Mouse (Mus musculus) midbrain, embryonic 10.5 days (tissue): ENCODE measurements at regions not wholly inside any gene's neighbourhood (a gene's known extent, or its start where the extent isn't known, plus 50 kb on each side); places are given as distances from the start of the nearest gene placed in this dataset.

Experiments used
- DNase-seq: peaks from one replicate; pipeline ENCODE4 v3.0.0-alpha.2; 2017; ENCODE audit warnings: low spot score
- H3K27ac ChIP-seq: fragments of 300-500 bp; sonication (generic); replicated peaks from 2 replicates; pipeline ENCODE4 v1.5.1; 2016; ENCODE audit warnings: mild to moderate bottlenecking
- H3K27me3 ChIP-seq: fragments of 300-500 bp; sonication (generic); 2 replicates; pipeline ENCODE4 v1.6.1; 2016; ENCODE audit warnings: low read depth, mild to moderate bottlenecking; ENCODE audit not compliant: poor library complexity, severe bottlenecking
- H3K36me3 ChIP-seq: fragments of 300-500 bp; sonication (generic); 2 replicates; pipeline ENCODE4 v1.6.1; 2016; ENCODE audit warnings: mild to moderate bottlenecking, moderate library complexity
- H3K4me1 ChIP-seq: fragments of 300-500 bp; sonication (generic); 2 replicates; pipeline ENCODE4 v1.6.1; 2016
- H3K4me3 ChIP-seq: fragments of 300-500 bp; sonication (generic); 2 replicates; pipeline ENCODE4 v1.5.1; 2016; ENCODE audit warnings: mild to moderate bottlenecking, moderate library complexity
- H3K9me3 ChIP-seq: fragments of 300-500 bp; sonication (generic); replicated peaks from 2 replicates; pipeline ENCODE4 v1.6.1; 2016; ENCODE audit warnings: mild to moderate bottlenecking
- WGBS: fragments of 180-500 bp; shearing (Covaris S2); methylation state at CpG from one replicate; pipeline ENCODE4 v1.1.7; 2016; 5-methylcytosine and 5-hydroxymethylcytosine counted together

DNA sequence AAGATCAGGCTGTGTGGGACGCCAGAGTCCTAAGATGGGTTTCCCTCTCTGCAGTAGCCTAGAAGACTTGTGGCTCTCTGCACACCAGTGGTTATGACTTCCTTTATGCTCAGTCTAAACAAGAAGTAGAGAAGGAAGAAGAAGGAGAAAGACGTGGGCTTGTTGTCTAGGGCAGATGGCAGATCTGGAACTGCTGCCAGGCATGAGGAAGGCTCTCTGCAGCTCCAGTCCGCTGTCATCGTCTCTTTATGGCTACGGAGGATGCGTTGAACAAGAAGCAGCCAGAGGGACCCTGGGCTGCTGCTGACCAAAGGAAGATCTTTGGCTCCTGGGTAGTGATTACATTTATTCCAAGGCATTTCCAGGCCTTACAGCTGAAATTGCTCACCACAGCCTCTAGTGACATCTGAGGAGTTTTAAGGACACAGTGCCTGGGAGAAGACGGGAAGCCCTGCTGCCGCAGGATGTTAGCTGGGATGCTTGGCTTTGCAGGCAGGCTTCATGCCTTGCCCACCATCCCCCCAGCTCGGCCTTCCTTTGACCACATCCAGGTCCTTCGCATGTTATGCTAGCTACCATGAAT is 229.6 kb upstream of the Dio3 start:
- H3K36me3 ChIP-seq = no peaks in the 10 kb centered on the region
- H3K4me3 ChIP-seq = no peak overlapping the region
- no peak for DNase-seq
- H3K27me3 ChIP-seq = peaks cover 8% of the 10 kb centered on the region; the same call in 1 of the 2 replicates
- H3K27ac ChIP-seq = no peak overlapping the region
- 85% methylated on average over 10 of the region's 10 CpGs for WGBS
- peaks cover 10% of the 10 kb centered on the region for H3K4me1 ChIP-seq
- H3K9me3 ChIP-seq = no peaks in the 10 kb centered on the region

DNA sequence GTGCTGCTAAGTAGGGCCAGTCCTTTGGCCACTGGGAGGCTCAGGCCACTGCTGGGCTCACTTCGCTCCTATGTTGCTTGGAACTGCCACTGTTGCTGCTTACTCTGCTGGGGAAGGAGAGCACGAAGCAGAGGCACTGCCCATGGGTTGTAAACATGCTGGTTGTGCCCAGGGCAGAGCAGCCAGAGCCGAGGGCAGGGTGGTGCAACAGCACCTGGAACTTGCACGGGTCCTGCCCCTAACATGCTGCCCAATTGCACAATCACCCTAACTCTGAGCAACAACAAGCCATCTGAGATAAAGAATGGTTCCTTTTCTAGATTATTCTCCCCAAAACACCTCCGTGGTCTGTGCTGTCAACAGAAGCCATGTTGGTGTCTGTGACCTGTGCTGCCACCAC is 219.5 kb upstream of the Dio3 start:
- Histone ChIP-seq H3K9me3 (no peaks in the 10 kb centered on the region), H3K4me1 (no peaks in the 10 kb centered on the region), H3K27me3 (no peaks in the 10 kb centered on the region), H3K27ac (no peak overlapping the region), H3K4me3 (no peak overlapping the region), H3K36me3 (no peaks in the 10 kb centered on the region)
- 72% methylated on average over 5 of the region's 5 CpGs for WGBS
- DNase-seq = no peak

DNA sequence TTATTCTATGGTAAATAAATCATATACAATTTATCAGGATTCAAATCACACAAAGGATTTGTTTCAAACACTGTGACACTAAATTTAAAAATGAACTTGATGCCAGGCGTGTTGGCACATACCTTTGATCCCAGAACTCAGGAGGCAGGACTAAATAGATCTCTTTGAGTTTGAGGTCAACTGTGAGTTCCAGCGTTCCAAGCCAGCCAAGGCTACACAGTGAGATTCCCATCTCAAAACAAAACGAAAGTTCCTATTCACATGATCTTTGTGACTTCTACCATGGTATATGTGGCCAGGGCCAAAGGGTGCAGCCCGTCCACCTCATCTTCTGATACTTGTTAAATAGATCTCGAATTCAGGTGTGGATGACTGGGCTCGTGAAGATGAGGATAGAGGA is 216.9 kb upstream of the Dio3 start:
- H3K4me1 ChIP-seq = no peaks in the 10 kb centered on the region
- no peak overlapping the region for H3K27ac ChIP-seq
- 89% methylated on average over 6 of the region's 6 CpGs for WGBS
- no peaks in the 10 kb centered on the region for H3K9me3 ChIP-seq
- H3K4me3 ChIP-seq = no peak overlapping the region
- H3K27me3 ChIP-seq = no peaks in the 10 kb centered on the region
- DNase-seq = no peak
- no peaks in the 10 kb centered on the region for H3K36me3 ChIP-seq

DNA sequence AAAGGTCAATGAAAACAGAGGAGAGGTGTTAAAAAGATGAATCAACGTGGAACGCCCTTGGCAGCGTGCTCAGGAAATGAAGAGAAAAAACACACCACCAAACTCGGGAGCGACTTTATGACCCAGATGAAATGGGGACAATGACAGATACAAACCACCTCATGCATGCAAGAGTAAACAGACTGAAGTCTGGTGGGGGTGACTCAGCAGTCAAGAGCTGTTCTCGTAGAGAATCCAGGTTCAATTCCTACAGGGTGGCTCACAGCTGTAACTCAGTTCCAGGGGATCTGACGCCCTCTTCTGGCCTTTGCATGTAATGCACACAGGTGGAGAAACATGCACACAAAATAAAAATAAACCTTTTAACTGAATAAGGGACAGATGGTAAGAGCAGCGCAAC is 215.9 kb upstream of the Dio3 start:
- WGBS = 87% methylated on average over 8 of the region's 8 CpGs
- Histone ChIP-seq H3K27ac (no peak overlapping the region), H3K4me1 (no peaks in the 10 kb centered on the region), H3K4me3 (no peak overlapping the region), H3K27me3 (no peaks in the 10 kb centered on the region), H3K9me3 (peaks cover 2% of the 10 kb centered on the region; the same call in 1 of the 2 replicates), H3K36me3 (no peaks in the 10 kb centered on the region)
- no peak for DNase-seq

DNA sequence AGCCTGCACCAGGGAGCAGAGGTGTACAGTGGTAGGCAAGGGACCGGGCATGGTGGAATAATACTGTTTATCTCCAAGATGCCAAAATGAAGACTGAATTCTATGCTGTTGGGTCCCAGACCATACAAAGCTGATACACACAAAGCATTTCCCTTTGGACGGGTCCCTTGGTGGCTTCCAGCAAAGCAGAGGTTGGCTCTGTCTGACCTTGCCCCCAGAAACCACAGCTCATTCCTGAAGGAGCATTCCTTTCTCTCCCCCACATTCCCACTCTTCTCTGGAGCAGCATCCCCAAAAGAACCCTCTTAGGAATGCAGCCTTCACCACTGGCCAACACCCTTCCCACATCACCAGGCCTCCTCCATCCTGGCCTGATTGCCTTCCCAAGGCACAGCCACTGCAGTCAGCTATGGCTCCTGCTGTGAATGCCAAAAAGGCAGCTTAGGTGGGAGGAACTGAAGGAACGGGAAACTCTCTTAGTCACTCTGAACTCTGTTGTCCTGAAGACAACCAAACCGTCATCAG is 212.4 kb upstream of the Dio3 start:
- no peaks in the 10 kb centered on the region for H3K4me1 ChIP-seq
- WGBS = 66% methylated on average over 4 of the region's 4 CpGs
- peaks cover 23% of the 10 kb centered on the region for H3K9me3 ChIP-seq
- H3K4me3 ChIP-seq = no peak overlapping the region
- no peak for DNase-seq
- H3K27me3 ChIP-seq = no peaks in the 10 kb centered on the region
- no peak overlapping the region for H3K27ac ChIP-seq
- no peaks in the 10 kb centered on the region for H3K36me3 ChIP-seq

DNA sequence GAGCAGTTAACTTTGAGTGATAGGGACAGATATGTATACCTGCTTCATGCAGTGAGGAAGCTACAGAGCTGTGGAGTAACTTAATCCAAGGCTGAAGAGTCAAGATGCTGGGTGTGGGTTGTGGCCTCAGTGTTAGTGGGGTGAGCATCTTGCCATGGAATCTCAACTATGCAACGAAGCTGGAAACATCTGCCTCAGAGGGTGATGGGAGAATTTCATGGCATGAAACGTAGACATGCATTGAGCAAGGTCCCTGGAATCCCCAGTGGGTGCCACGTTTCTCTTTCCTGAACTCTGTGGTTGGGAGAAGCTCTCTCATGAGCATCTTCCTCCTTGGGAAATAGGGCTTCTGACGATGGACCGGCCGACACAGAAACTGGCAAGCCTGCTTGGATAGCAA is 208.4 kb upstream of the Dio3 start:
- Histone ChIP-seq H3K4me1 (no peaks in the 10 kb centered on the region), H3K27ac (no peak overlapping the region), H3K27me3 (no peaks in the 10 kb centered on the region), H3K36me3 (no peaks in the 10 kb centered on the region), H3K9me3 (peaks cover 23% of the 10 kb centered on the region), H3K4me3 (no peak overlapping the region)
- 87% methylated on average over 6 of the region's 6 CpGs for WGBS
- no peak for DNase-seq

DNA sequence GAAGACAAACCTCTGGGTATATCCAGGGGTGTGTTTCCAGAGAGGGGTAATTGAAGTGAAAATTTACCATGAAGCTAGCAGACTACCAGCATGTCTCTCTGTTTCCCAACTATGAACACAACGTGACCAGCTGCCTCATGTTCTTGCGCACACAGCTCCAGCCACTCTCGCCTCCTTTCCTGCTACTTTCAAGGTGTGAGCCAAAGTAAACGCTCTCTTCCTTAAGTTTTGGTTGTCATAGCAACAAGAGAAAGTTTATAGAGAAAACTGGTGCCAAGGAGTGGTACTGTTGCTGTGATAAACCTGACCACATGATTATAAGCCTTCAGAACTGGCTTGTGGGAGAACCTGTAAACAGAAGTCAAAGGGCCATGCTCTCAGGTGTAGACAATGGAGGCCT is 207.0 kb upstream of the Dio3 start:
- H3K9me3 ChIP-seq = peaks cover 23% of the 10 kb centered on the region
- H3K4me3 ChIP-seq = no peak overlapping the region
- 82% methylated on average over 4 of the region's 4 CpGs for WGBS
- H3K36me3 ChIP-seq = no peaks in the 10 kb centered on the region
- DNase-seq = no peak
- no peaks in the 10 kb centered on the region for H3K27me3 ChIP-seq
- no peak overlapping the region for H3K27ac ChIP-seq
- H3K4me1 ChIP-seq = no peaks in the 10 kb centered on the region

DNA sequence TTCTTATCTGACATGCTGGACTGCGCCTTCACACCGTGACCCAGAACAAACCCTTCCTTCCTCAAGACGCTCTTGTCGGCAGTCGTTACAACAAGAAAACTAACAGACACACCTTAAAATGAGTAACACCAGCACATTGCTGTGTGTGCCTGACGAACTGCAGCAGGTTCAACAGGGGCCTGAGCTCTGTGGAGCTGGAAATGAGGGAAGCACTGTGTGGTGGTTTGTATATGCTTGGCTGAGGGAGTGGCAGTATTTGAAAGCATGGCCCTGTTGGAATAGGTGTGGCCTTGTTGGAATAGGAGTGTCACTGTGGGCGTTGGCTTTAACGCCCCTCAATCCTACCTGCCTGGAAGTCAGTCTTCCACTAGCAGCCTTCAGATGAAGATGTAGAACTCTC is 203.9 kb upstream of the Dio3 start:
- peaks cover 3% of the 10 kb centered on the region; the same call in 1 of the 2 replicates for H3K9me3 ChIP-seq
- H3K4me3 ChIP-seq = no peak overlapping the region
- no peaks in the 10 kb centered on the region for H3K36me3 ChIP-seq
- H3K4me1 ChIP-seq = peaks cover 8% of the 10 kb centered on the region; the same call in 1 of the 2 replicates
- H3K27me3 ChIP-seq = no peaks in the 10 kb centered on the region
- DNase-seq = no peak
- WGBS = 94% methylated on average over 8 of the region's 8 CpGs
- H3K27ac ChIP-seq = no peak overlapping the region

DNA sequence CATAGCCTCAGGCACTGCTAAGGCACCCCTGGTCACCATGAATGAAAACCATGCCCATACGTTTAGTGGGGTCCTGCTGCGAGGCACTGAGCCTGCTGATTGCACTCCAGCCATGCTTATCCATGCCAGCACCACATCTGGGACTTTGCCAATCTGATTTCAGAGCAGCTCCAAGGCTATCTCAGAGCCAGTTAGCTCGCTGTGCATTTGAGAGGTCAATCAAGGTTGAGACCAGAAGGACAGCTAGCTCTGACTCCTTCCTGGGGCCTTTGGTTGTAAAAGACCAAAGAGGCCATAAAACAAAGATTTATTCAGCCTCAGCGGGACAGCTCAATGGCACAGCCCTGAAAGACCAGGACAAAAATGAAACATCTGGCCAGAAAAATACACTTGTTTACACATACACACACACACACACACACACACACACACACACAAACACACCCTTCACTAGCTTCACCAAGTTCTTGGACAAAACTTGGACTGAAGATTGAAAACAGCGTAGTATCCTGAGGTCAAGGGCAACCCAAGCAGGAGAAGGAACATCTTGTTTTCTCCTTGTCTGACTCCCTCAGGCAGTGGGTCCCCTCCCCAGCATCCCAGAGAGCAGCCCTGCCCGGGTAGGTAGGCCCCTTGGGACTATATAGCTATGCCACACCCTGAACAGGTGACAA is 201.5 kb upstream of the Dio3 start:
- H3K9me3 ChIP-seq = no peaks in the 10 kb centered on the region; the same call in 1 of the 2 replicates
- no peak for DNase-seq
- 84% methylated on average over 6 of the region's 6 CpGs for WGBS
- no peak overlapping the region for H3K4me3 ChIP-seq
- no peaks in the 10 kb centered on the region for H3K36me3 ChIP-seq
- H3K4me1 ChIP-seq = peaks cover 8% of the 10 kb centered on the region; the same call in 1 of the 2 replicates
- no peak overlapping the region for H3K27ac ChIP-seq
- no peaks in the 10 kb centered on the region for H3K27me3 ChIP-seq

DNA sequence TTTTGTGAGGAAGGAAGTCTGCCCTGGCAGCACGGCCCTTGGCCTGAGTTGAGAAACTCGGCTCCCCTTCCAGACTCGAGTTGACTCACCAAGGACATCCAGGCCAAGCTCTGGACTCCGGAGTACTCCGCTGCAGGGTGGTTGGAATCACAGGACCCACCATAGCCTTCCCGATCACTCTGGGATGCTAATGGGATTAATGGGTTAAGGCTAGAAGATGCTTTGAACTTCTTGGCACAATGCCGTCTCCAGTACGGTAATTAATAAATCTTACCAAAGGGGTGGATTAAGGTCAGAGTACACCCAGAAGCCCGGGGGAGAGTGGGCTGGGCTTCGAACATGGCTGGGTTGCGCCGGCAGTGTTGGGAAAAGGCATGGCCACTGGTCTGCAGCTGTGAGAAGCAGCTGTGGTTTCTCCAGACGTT is 200.8 kb upstream of the Dio3 start:
- no peaks in the 10 kb centered on the region; the same call in 1 of the 2 replicates for H3K9me3 ChIP-seq
- H3K27ac ChIP-seq = no peak overlapping the region
- no peaks in the 10 kb centered on the region for H3K27me3 ChIP-seq
- peaks cover 13% of the 10 kb centered on the region for H3K4me1 ChIP-seq
- no peak overlapping the region for H3K4me3 ChIP-seq
- no peak for DNase-seq
- 72% methylated on average over 13 of the region's 13 CpGs for WGBS
- H3K36me3 ChIP-seq = no peaks in the 10 kb centered on the region

DNA sequence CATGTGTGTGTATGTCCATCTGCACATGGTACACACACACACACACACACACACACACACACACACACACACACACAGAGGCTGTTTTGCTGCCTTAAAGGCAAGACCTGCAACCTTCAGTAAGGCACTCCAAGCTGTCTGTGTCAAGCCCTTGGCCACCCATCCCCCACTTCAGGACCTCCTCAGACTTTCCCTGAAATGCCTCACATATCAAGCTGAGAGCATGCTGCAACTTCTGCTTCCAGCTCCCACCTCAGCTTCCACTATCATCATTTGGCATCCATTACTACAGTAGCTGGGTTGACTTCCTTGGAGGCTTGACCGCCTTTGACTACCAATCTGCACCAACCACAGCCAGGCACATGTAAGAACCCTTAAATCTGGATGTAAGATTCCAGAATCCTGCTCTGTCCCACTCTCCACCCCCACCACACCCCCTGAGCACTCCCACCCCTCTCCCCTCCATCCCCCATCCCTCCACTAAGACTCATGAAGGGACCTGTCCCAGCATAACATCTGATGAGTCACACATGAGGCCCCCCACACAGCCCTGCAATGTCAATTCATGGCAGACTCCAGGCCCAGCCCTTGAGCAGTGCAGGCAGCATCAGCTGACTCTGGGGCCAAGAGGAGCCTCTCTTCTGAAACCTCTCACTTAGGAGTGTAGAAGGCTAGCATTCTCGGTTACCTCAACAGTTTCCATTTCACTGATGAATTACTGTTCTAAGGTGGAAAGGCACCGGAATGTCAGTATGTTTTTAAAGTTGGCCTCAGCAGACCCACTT is 196.8 kb upstream of the Dio3 start:
- Histone ChIP-seq H3K36me3 (no peaks in the 10 kb centered on the region), H3K27me3 (no peaks in the 10 kb centered on the region), H3K27ac (no peak overlapping the region), H3K9me3 (no peaks in the 10 kb centered on the region; the same call in 1 of the 2 replicates), H3K4me3 (no peak overlapping the region), H3K4me1 (peaks cover 16% of the 10 kb centered on the region)
- no peak for DNase-seq
- 91% methylated on average over 3 of the region's 3 CpGs for WGBS

DNA sequence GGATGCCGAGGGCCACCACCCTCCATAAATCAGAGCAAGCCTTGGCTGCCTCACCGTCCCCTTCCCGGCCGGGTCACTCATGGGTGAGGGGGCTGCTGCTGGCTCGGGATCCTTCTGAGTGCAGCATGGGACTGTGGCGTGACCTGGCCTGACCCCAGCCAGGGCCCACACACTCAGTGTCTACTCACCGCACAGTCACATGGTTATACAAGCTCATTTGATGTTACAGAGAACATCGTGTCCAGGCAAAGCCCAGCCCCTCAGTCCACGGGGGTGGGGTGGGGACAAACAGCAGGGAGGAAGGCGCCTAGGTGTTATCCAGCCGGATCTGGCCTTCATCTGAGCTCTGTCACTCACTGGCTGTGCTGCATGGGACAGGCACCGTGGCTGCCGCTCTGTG is 195.9 kb upstream of the Dio3 start:
- no peak for DNase-seq
- H3K4me3 ChIP-seq = no peak overlapping the region
- H3K9me3 ChIP-seq = no peaks in the 10 kb centered on the region; the same call in 1 of the 2 replicates
- no peaks in the 10 kb centered on the region for H3K36me3 ChIP-seq
- H3K4me1 ChIP-seq = peaks cover 13% of the 10 kb centered on the region
- 67% methylated on average over 13 of the region's 13 CpGs for WGBS
- H3K27ac ChIP-seq = peak overlapping the region; percentile 43; the same call in 1 of the 2 replicates
- H3K27me3 ChIP-seq = no peaks in the 10 kb centered on the region

DNA sequence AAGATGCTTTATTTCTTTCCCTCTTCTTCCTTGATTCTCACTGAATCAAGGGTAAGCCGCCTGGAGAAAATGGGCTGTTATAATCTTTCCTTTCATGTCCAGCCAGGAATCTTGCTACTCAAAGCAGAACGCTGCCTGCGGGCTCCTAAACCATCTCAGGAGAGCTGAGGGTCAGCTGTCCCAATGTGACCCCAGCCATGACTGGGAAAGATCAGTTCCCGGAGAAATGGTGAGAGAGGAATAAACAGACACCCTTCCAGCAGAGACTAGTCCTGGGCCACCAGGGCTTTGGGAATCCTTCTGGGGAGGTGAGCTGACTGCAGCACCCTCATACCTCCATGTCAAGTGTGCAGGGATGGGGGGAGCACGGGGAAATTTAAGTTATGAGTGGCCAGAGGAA is 195.4 kb upstream of the Dio3 start:
- Histone ChIP-seq H3K9me3 (no peaks in the 10 kb centered on the region; the same call in 1 of the 2 replicates), H3K4me1 (peaks cover 9% of the 10 kb centered on the region), H3K27me3 (no peaks in the 10 kb centered on the region), H3K27ac (0 out of 2 replicates have a peak overlapping the region, but pooled peaks have one; percentile 43), H3K4me3 (no peak overlapping the region), H3K36me3 (no peaks in the 10 kb centered on the region)
- DNase-seq = no peak
- WGBS = 71% methylated on average over 5 of the region's 5 CpGs
